Comparison of ENCODE assay signal across 8 mouse cellular contexts in genomic region chr1:71651828-71652227, GRCm38 (mm10). TPM values are rescaled to one million over a fixed set of nuclear protein-coding genes. Genes with fewer than 3 reads are reported as not detected.
DNase-seq lines count a peak whose midpoint lies in the region; ATAC-seq lines count a peak whose summit lies in the region.
"Had no signal": no experiment of that assay in that cellular context is flagged by ENCODE, and none has a peak within 500 bp of the region (broad histone marks: within the 10 kb centered on the region; RNA-seq: fewer than 3 reads in every experiment).

No protein-coding gene starts in this region.

- WGBS in lung, embryonic 16.5 days = 8% methylated on average over 1 of the region's 1 CpGs
- WGBS in forebrain, embryonic 11.5 days = 47% methylated on average over 1 of the region's 1 CpGs
- WGBS in limb, embryonic 10.5 days = 34% methylated on average over 1 of the region's 1 CpGs
- WGBS in stomach, embryonic 14.5 days = 11% methylated on average over 1 of the region's 1 CpGs

- no peaks in the 10 kb centered on the region for H3K9me3 ChIP-seq in lung, embryonic 16.5 days (ENCODE audit: control insufficient read depth, low read length)
- H3K9me3 ChIP-seq in forebrain, embryonic 11.5 days (ENCODE audit: control insufficient read depth, low read length) = no peaks in the 10 kb centered on the region
- H3K9me3 ChIP-seq in limb, embryonic 10.5 days (replicated peaks) = no peaks in the 10 kb centered on the region
- no peaks in the 10 kb centered on the region for H3K9me3 ChIP-seq in stomach, embryonic 14.5 days (ENCODE audit: control insufficient read depth, low read depth, low read length)

- H3K4me3 ChIP-seq in lung, embryonic 16.5 days (ENCODE audit: low read length) = peak overlapping the region; percentile 80
- H3K4me3 ChIP-seq in forebrain, embryonic 11.5 days (ENCODE audit: low read depth, low read length) = peak overlapping the region; percentile 71
- peak overlapping the region; percentile 84 for H3K4me3 ChIP-seq in limb, embryonic 10.5 days
- peak overlapping the region; percentile 54 for H3K4me3 ChIP-seq in stomach, embryonic 14.5 days (ENCODE audit: low read depth, low read length)

- H3K9ac ChIP-seq in lung, embryonic 16.5 days (ENCODE audit: low read length) = peak overlapping the region; percentile 37; the same call in 1 of the 2 replicates
- peak overlapping the region; percentile 87; the same call in 1 of the 2 replicates for H3K9ac ChIP-seq in forebrain, embryonic 11.5 days (ENCODE audit: low read length)
- no peak overlapping the region; the same call in 1 of the 2 replicates for H3K9ac ChIP-seq in stomach, embryonic 14.5 days (replicated peaks; ENCODE audit: low read depth, low read length)

- no peak overlapping the region for H3K27ac ChIP-seq in lung, embryonic 16.5 days (ENCODE audit: low read length)
- H3K27ac ChIP-seq in forebrain, embryonic 11.5 days (ENCODE audit: low read depth, low read length) = no peak overlapping the region
- H3K27ac ChIP-seq in limb, embryonic 10.5 days = peak overlapping the region; percentile 98; the same call in 1 of the 2 replicates
- no peak overlapping the region for H3K27ac ChIP-seq in stomach, embryonic 14.5 days (ENCODE audit: low read length)

- DNase-seq in lung, postnatal 25 days (ENCODE audit: low spot score) = no peak
- no peak for DNase-seq in forebrain, embryonic 11.5 days (ENCODE audit: low spot score)
- DNase-seq in limb, embryonic 10.5 days (ENCODE audit: low spot score) = no peak
- no peak for DNase-seq in thymus, postnatal 25 days
- no peak for DNase-seq in kidney, adult 18-20 months

- peak overlapping the region; percentile 90 for H3K4me2 ChIP-seq in lung, embryonic 16.5 days (ENCODE audit: low read depth, low read length)
- peak overlapping the region; percentile 85; the same call in 1 of the 2 replicates for H3K4me2 ChIP-seq in forebrain, embryonic 11.5 days (ENCODE audit: low read depth, low read length, severe bottlenecking)
- peak overlapping the region; percentile 89 for H3K4me2 ChIP-seq in stomach, embryonic 14.5 days (replicated peaks; ENCODE audit: low read depth, low read length)

- peaks cover 11% of the 10 kb centered on the region for H3K36me3 ChIP-seq in lung, embryonic 16.5 days (ENCODE audit: control insufficient read depth, insufficient read depth, low read length)
- no peaks in the 10 kb centered on the region for H3K36me3 ChIP-seq in forebrain, embryonic 11.5 days (ENCODE audit: control insufficient read depth, insufficient read depth, low read length)
- peaks cover 41% of the 10 kb centered on the region for H3K36me3 ChIP-seq in limb, embryonic 10.5 days
- H3K36me3 ChIP-seq in stomach, embryonic 14.5 days (ENCODE audit: control insufficient read depth, insufficient read depth, low read length) = peaks cover 21% of the 10 kb centered on the region

- H3K4me1 ChIP-seq in lung, embryonic 16.5 days (replicated peaks; ENCODE audit: control insufficient read depth, insufficient read depth, low read length) = peaks cover 17% of the 10 kb centered on the region
- no peaks in the 10 kb centered on the region; the same call in 1 of the 2 replicates for H3K4me1 ChIP-seq in forebrain, embryonic 11.5 days (replicated peaks; ENCODE audit: control insufficient read depth, insufficient read depth, low read length)
- H3K4me1 ChIP-seq in limb, embryonic 10.5 days = peaks cover 39% of the 10 kb centered on the region
- H3K4me1 ChIP-seq in stomach, embryonic 14.5 days (ENCODE audit: control insufficient read depth, insufficient read depth, low read length) = peaks cover 11% of the 10 kb centered on the region; the same call in 1 of the 2 replicates

- no peak for ATAC-seq in lung, embryonic 16.5 days (ENCODE audit: low read depth)
- no peak for ATAC-seq in forebrain, embryonic 11.5 days (replicated peaks; ENCODE audit: low FRiP score)
- no peak for ATAC-seq in stomach, embryonic 14.5 days (ENCODE audit: insufficient number of reproducible peaks, insufficient read depth, low FRiP score, low read depth)
- ATAC-seq: activated CD4-positive, CD25-positive, alpha-beta regulatory T cell, adult 4 months had no signal

- H3K27me3 ChIP-seq in lung, embryonic 16.5 days (ENCODE audit: control insufficient read depth, insufficient read depth, low read depth, low read length) = no peaks in the 10 kb centered on the region
- H3K27me3 ChIP-seq in forebrain, embryonic 11.5 days (ENCODE audit: control insufficient read depth, insufficient read depth, low read length) = no peaks in the 10 kb centered on the region
- no peaks in the 10 kb centered on the region for H3K27me3 ChIP-seq in limb, embryonic 10.5 days (ENCODE audit: low read depth, poor library complexity, severe bottlenecking)
- H3K27me3 ChIP-seq in stomach, embryonic 14.5 days (ENCODE audit: control insufficient read depth, insufficient read depth, low read length) = no peaks in the 10 kb centered on the region

RNA-seq across cellular contexts. Expression of gene Fn1, which starts 1.2 kb away (rescaled TPM):
- 185 and 189 TPM in 2 replicates for polyA plus RNA-seq in lung, embryonic 16.5 days (2015; fragmentation: Nextera tagmentation; extraction: Ambion mirVana)
- 110 and 120 TPM in 2 replicates for polyA plus RNA-seq in forebrain, embryonic 11.5 days (2014; fragmentation: Nextera tagmentation; extraction: Ambion mirVana)
- 129 and 191 TPM in 2 replicates for polyA plus RNA-seq in limb, embryonic 10.5 days (2016; fragmentation: Nextera tagmentation; extraction: Ambion mirVana)
- polyA plus RNA-seq in stomach, embryonic 14.5 days (2014; fragmentation: Nextera tagmentation; extraction: Ambion mirVana) = 182 and 185 TPM in 2 replicates
